Mouse (Mus musculus) c-Kit-positive CD71-negative TER-119-negative erythroid progenitor cells, embryonic 14.5 days (primary cell): ENCODE data around the gene Mark2.

Experiments used
- DNase-seq: peaks from one replicate; pipeline ENCODE4 v3.0.0-alpha.2; 2013; ENCODE audit warnings: low read depth

Gene Mark2

DNA sequence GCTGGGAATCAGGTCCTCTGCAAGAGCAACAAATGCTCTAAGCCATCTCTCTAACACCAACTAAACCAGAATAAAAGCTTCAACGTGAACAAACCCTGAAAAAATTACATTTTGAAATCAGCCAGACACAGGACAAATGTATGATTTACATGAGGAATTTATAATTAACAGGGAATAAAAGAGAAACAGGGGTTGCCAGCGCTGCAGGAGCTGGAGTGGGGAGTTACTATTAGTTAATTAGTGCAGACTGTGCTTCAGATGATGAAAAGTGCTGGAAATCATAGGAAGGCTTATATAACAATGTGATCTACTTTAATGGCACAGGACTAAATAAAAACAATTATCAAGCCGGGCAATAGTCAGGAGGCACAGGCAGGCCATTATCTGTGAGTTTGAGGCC lies 20.3 kb downstream of the Mark2 start:
- DNase-seq, result no peak

DNA sequence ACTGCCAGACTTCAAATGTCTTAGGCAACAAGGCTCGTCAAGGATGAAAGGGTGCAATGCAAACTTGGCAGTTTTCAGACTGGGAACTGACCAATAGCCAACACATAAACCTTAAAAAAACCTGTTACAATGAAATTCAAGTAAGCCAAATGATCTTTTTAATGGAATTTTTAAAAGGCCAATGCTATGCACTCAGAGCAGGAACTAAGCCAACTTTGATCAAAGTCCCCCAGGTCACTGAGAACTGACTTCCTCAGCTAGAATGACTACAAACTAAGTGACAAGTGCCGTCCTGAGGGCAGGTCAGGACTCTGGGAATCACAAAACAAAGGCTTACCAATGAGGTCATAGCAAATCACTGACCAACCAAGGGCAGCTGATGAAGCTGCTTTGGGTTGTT lies 21.5 kb downstream of the Mark2 start:
- DNase-seq, result no peak

DNA sequence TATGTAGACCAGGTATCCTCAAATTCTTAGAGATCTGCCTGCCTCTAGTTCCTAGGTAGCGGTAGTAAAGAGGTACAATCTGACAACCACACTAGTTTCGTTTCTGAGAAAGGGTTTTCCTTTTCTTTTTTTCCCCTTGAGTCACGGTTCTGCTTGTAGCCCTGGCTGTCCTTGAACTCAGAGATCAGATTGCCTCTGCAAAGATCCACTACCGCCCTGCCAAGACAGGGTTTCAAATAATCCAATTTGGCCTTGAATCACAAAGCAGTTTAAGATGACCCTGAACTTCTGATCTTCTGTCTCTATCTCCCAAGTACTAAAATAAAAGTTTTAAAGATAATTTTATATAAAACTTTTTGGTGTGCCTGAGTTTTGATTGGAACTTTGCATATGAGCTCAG lies 23.9 kb downstream of the Mark2 start:
- no peak for DNase-seq

DNA sequence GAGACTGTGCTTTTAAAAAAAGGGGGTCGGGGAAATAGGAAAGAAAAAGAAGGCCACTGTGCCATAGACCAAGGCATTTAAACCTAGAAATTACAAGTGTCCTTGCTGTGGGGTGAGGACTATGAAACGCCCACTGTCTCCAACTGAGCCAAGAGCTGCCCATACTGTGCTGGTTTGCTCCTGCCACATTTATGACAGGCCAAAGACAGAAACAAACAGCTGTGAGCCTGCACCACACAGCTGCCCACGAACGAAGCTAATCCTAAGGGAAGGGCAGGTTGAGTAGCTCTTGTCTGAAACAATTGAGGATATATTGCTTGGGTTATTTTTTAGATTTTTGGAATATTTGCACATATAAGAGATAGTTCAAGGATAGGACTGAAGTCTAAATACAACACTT lies 24.8 kb downstream of the Mark2 start:
- DNase-seq, result no peak

DNA sequence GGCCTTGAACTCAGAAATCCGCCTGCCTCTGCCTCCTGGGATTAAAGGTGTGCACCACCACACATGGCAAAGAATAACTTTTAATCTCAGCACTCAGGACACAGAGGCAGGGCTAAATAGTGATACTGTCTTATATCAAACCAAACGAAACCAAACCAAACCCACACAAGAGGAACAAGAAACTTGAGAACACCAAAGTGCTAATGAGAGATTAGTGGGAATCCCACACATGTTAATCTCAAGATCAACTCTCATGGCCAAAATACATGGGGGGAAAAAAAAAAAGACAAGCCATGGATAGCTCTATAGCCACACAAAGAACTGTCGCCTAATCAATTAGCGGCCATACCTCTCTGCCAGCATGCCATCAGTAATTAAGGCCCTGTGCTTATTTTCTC lies 26.1 kb downstream of the Mark2 start:
- no peak for DNase-seq

DNA sequence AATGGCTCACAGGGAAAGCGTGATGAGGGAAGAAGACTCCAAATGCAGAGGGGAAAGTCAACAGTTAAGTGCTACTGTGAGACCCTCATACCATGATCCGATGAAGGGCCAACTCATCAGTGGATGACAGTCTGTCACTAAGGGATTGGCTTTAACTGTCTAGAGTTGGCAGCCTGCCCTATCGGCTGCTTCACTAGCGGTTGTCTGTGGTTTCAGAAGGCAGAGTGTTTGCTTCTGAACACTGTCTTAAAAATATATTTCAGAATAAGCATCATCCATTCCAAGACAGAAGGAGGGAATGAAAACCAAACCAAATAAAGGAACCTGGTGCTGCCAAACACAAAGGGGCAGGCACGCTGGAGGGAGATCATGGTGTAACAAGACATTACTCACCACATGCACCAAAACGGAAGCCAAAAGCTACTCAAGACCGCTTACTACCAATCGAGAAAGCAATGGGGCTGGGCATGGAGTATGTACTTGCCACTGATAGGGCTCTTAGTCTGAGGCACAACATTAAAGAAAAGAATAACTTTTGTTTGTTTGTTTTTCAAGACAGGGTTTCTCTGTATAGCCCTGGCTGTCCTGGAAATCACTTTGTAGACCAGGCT lies 26.6 kb downstream of the Mark2 start:
- DNase-seq, result no peak

DNA sequence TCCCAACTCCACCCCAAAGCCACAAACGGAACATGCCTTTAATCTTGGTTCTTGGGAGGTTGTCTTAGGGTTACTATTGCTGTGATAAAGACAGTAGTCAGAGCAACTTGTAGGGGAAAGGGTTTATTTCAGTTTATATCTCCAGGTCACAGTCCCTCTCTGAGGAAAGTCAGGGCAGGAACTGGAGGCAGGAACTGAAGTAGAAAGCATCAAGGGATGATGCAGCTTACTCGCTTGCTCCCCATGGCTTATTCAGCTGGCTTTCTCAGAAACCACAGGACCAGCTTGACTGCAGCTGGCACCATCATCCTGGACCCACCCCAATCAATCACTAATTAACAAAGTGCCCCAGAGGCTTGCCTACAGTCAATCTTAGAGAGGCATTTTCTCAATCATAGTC lies 28.0 kb downstream of the Mark2 start:
- DNase-seq, result no peak

DNA sequence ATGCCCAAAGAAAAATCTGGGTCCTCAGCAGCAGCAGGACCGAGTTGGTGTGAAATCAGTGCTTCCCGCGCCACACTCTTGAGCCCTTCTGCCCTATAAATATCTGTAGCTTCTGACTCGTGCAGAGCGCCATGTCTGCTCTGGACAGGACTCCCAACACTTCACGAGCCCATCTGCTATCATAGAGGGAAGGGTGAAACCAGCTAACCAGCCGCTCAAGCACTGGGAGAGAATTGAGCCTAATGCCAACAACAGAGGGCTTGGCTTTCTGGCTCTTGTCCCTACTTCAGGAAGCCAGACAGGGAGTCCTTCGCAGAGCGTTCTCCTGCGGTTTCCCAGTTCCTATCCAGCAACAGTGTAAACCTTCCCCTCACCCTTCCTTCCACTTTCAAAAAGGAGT lies 30.4 kb downstream of the Mark2 start:
- no peak for DNase-seq

DNA sequence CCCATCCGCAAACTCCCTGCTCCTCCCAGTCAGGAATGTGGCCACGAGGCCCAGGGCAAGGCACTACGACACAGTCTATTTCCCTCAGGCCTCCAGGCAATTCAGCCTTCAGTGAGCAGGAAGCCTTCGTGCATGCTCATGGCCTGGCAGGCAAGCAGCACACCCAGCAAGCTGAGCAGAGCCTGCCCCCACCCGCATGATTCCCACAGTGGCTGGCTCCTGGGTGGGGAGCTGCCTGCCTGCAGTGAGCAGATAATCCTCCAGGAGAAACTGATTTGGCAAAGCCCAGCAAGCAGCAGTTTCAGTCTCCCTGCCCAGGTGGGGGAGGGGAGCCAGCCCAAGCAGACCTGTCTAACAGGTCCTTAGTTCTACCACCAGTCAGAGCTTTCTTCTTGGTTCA lies 31.0 kb downstream of the Mark2 start:
- DNase-seq, result no peak

DNA sequence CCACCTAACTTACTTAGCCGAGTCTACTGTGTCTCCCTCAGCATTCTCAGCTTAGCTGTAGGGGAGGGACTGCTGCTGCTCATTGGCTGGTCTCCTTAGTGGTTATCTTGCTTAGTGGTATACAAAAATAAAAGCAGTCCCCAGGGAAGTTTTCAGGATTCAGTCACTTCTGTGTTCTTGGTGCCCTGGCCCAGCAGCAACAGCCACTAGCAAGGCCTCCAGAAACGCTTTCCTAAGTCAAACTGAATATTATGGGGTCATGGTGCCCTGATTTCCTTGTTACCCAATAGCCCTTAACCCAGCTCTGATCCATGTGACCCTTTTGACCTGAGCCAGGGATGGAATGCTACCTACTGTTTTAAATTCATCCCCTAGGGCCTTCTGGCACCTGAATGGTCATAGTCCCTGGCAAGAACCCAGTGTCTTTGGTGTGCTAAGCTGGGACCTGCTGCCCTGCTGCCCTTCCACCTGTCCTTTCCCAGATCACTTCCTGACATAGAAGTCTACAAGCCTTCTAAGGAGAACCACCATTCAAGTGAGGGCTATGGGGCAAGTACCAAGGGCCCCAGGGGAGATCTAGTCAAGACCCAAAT lies 31.8 kb downstream of the Mark2 start:
- no peak for DNase-seq

DNA sequence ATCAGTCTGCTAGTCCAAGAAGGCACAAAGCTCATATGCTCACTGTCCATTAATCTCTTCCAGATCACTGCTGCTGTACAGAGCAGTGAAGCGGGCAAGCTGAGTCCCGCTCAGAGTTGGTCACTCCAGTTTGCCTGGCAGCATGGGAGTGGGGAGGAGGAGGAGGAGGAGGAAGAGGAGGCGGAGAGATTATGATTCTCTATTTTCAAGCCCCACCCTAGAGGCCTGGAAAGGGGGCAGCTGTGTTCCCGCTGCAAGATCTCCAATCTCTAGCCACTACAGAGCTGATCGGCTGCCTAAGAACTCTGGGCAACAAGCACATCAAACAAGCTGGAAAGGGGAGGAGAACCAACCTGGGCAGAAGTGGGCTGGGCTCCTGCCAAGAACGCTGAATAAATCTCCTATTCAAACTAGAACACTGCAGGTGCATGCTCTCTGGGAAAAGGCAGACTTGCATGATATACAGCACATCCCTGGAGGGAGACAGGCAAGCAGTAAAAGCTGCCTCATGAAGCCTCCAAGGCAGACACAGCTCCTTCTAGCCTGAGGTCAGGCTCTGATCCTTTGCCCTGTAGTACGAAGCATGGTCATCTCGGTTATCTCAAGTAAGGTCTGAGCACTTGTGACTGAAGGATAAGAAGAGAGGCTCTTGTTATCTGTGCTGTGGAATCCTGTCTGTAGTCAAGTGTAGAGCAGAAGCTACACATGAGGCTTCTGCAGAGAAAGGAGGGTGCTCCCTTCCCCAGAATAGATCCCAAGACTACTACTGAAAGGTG lies 33.5 kb downstream of the Mark2 start:
- no peak for DNase-seq

DNA sequence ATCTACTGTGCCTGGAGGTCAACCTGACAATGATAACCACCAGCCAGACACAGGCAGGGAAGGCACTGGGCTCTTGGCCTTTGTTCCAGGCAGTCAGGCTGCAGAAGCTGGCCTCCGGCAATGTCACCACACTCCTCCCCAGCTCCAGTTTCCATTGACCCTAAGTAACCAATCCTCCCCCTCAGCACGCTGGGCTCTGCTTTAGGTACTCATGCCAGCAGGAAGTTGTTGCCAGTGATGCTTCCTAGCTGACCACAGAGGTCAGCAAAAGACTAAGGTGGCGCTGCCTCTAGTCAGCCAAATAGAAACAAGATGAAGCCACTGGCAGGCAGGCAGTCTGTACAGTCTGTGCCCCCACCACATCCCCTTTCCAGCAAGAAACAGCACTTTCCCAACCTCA lies 34.7 kb downstream of the Mark2 start:
- no peak for DNase-seq

DNA sequence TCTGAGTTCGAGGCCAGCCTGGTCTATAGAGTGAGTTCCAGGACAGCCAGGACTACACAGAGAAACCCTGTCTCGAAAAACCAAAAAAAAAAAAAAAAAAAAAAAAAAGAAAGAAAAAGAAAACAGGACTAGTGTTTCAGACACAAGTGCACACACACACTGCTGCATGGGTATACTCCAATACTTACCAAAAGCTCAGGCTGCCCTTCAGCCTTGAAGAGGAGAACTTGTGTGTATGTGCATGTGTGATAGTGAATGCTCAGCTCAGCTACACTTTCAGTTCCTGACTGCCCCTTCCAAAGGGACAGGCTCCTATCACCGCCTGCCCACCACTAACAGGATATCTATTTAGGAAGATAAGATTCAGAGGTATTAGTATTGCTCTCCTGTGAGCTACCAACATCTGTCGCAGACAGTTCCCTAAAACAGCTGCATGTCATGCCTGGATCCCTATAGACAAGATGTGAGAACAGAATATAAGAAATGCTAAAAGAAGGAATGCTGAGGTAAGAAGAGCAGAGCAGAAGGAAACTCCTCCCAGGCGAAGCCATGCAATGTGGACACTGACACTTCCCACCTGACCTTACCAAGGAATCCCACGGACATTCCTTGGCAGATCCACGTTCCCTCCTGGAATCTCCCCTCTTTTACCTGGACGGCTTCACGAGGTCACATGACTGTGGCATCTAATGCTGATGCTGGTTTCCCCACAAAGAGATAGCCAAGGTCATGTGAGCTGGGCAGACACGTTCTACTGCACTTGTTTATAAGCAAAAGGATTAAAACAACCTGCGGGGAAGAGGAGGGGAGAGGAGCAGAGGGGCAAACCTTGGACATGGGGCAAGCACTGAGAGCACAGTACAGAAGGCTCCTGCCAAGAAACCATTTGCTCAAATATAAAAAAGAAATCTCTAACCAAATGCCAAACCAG lies 36.0 kb downstream of the Mark2 start:
- DNase-seq, result no peak

DNA sequence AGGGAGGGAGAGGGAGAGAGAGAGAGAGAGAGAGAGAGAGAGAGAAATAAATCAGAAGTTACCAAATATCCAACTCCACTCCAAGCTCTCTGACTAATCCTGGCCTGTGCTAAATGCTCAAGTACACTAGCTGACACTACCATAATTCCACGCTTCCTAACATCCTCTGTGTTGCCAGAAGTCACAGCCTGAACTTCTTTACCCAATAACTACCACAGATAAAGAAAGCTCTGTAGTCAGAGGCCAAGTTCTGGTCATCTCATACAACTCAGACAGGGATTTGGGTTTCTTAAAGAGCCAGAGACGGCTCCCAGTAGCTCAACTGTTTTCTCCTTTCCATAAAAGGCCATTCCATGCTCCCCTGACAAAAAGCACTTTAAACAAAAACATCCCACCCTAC lies 36.9 kb downstream of the Mark2 start:
- DNase-seq, result no peak

DNA sequence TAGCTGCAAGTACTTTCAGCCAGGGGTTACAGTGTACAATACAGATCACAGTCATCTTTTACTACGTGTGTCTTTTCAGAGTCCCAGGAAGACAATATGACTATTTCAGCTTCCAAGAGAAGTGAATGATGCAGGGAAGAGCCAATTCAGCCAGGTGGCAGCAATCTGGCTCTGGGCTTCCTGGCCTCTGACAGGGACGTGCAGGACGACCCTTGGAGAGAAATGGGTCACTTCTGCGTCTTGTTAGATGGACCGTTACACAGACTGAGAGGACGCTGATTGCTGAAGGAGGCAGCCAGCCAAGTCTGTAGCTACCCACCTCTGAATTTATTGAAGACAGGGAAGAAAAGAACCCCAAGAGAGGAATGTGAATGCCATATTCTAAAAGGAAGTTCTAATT lies 37.9 kb downstream of the Mark2 start:
- DNase-seq, result no peak

DNA sequence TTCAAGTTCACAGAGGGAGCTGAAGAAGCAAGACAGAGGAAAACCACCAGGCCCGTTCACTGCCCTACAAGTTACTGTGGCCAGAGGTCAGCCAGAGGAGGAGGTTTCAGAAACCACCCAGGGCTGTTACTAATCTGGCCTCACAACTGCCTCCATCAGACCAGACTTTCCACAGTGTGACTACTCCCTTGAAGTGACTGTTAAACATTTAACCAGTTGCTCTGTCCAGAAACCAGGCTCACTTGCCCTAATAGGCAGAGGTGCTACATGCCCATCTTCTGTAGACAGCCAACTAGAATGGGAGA lies 39.2 kb downstream of the Mark2 start:
- no peak for DNase-seq

DNA sequence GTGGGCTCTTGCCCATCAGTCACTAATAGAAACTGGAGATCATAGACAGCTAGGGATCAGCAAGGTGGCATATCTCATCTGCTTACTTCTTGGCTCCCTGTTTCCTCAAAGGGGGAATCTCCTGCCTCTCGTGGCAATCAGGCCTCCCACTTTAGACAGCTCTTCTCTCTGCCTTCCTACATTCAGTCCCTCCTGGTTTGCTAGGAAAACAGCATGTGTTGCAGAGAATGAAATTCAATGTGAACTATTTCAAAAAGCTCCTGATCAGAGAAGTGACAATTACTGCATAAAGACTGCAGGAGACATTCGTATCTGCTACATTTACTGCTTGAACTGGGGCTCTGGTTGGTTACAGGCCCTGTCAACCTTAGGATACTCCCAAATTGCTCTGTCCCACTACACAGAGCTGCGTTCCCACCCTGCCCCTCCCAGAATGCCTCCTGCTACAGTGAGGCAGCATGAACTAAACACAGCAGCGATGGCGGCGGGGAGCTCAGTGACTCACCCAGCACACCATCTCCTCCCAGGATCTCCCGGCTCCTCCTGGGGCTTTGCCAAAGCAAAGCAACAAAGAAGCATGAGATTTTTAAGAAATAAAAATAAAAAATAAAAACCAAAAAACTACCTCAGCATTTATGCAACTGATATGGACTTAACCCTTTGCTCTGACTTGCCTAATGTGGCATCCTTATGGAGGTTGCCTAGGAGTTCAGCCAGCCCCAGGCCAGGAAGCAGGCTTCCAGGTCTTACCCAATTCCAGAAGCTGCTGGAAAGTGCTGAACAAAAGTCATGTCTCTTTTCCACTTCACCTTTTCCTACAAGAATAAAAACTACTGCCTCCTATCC lies 39.8 kb downstream of the Mark2 start:
- DNase-seq, result no peak

DNA sequence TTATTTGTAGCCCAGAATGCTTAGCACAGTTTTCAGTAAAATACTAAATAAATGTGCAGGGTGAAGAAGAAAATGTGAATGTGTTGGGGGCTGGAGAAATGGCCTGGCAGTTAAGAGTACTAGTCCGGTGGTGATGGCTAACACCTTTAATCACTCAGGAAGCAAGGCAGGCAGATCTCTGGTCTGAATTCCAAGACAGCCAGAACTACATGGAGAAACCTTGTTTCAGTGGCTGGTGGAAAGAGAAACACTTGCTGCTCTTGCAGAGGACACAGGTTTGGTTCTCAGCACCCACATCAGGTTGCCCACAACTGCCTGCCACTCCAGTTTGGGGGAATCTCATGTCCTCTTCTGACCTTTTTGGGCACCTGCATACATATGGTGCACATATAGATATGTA lies 41.6 kb downstream of the Mark2 start:
- no peak for DNase-seq

DNA sequence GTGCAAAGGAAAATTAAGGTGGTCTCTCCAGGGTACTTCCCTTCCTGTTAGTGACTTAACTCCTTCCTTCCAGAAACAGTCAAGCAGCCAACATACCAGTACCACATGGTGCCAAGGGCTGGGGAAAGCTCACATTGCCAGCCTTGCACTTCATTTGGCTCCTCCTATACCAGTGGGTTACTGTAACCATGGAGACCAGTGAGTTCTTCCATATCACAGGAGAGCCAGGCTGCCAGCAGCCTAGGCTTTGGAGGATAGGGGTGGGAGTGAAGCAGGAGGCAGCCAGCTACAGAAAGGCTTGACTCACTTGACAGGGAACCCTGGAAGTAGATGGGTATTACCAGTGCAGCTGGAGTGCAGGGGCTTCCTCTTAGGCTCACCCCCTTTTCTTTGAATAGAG lies 42.6 kb downstream of the Mark2 start:
- DNase-seq, result no peak

DNA sequence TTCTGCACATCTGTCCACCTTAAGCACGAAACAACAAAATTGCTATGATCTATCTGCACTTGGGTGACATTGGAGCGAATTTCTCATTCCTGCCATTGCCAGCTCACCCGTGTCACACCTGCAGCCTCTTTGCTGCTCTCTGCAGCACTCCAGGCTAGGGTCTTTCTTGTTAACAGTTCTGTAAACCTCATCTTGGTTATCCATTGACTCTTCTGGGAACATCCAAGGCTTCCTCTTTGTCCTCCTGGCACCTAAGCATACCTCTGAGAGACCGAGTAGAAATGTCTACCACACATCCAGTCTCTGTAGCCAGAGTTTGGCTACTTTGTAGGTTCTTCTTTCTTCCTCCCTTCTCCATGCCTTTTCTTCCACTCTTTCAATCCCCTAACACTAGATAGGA lies 45.7 kb downstream of the Mark2 start:
- no peak for DNase-seq

DNA sequence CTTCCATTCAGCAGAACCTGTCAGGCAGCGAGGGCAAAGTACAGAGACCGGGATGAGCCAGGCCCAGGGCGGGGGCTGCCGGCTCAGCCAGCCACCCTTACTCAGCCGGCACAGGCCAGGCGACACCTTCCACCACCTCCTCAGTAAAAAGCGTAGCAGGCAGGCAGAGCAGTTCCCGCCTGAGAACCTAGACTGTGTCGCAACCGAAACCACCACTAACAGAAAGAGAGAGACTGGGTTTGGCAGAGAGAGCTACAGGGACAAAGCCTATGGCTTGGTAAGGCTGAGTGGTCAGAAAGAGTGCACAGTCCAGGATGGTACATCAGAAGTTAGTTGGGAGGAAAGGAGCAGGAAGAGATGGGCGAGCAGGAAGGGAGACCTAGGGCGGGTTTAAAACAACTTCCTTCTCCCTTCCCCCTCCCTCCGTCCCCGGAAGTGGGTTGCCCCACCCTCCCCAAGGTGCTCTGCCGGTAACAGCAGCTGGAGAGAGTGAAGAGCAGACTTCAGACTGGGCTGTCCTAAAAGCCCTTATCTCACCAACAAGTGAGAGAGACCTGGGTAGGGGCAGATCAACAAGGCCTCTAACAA lies 46.5 kb downstream of the Mark2 start:
- DNase-seq, result peak; percentile 43
